Mouse (Mus musculus): ENCODE data around the gene Eps15. TPM values are rescaled to one million over a fixed set of nuclear protein-coding genes. Genes with fewer than 3 reads are reported as not detected.

Gene Eps15
- polyA plus RNA-seq, 1 experiment from 2014 or later, result 41.8 TPM

- H3K4me1 ChIP-seq (ENCODE audit: control insufficient read depth, insufficient read depth, low read length), result no peaks in the 10 kb centered on the region
- no peak overlapping the region for H3K4me2 ChIP-seq (ENCODE audit: low read depth, low read length)
- H3K36me3 ChIP-seq (ENCODE audit: control insufficient read depth, insufficient read depth, low read length), result no peaks in the 10 kb centered on the region
- no peak overlapping the region for H3K4me3 ChIP-seq (replicated peaks; ENCODE audit: low read length)
- H3K9me3 ChIP-seq (replicated peaks; ENCODE audit: control insufficient read depth, low read length), result no peaks in the 10 kb centered on the region
- no peaks in the 10 kb centered on the region for H3K27me3 ChIP-seq (ENCODE audit: control insufficient read depth, insufficient read depth, low read length)
- no peak overlapping the region for H3K9ac ChIP-seq (ENCODE audit: low read length)
- no peak for ATAC-seq (ENCODE audit: insufficient read depth, low FRiP score)
- H3K27ac ChIP-seq (ENCODE audit: low read length), result no peak overlapping the region
- WGBS, result 54% methylated on average over 6 of the region's 6 CpGs
Measured at GRCm38 (mm10) chr4:109262068-109262467, 18.0 kb upstream of the Eps15 start.

DNA sequence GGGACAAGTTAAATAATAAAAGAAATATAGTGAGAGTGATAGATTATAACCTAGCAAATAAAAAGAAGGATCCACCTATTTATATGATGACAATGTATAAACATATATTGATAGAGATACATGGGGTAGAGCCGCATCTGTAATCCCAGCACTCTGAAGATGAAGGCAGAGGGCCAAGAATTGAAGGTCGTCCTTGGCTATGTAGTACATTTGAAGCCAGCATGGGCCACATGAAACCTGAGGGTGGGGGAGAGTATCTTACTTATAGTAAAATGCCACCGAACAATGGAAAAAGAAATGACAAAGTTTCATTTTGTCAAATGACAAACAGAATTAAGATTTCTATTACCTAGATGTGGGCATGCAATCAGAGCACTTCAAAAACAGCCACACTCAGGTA, 14.0 kb upstream of the Eps15 start:
- H3K36me3 ChIP-seq (ENCODE audit: control insufficient read depth, insufficient read depth, low read length), result no peaks in the 10 kb centered on the region
- H3K9me3 ChIP-seq (replicated peaks; ENCODE audit: control insufficient read depth, low read length), result no peaks in the 10 kb centered on the region
- no peak for ATAC-seq (ENCODE audit: insufficient read depth, low FRiP score)
- no peak overlapping the region for H3K9ac ChIP-seq (ENCODE audit: low read length)
- no peak overlapping the region for H3K4me3 ChIP-seq (replicated peaks; ENCODE audit: low read length)
- no peaks in the 10 kb centered on the region for H3K4me1 ChIP-seq (ENCODE audit: control insufficient read depth, insufficient read depth, low read length)
- H3K4me2 ChIP-seq (ENCODE audit: low read depth, low read length), result no peak overlapping the region
- no peaks in the 10 kb centered on the region for H3K27me3 ChIP-seq (ENCODE audit: control insufficient read depth, insufficient read depth, low read length)
- WGBS, result 83% methylated on average over 3 of the region's 3 CpGs
- H3K27ac ChIP-seq (ENCODE audit: low read length), result no peak overlapping the region

DNA sequence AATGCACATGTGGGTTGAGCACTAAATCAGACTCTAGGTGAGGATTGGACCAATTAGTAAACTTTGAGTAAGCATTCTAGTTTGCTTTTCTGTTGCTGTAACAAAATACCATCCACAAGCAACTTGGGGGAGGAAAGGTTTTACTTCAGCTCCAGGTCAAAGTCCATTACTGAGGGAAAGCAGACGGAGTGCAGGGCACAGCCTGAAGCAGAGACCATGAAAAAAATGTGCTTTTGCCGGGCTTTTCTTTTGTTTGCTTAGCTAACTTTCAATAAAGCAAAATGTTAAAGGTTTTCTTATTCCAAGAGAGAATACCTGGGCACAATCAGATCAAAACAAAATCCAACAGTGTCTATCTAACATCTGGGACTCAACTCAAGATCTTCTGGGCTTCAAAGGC, 13.3 kb upstream of the Eps15 start:
- H3K36me3 ChIP-seq (ENCODE audit: control insufficient read depth, insufficient read depth, low read length), result no peaks in the 10 kb centered on the region
- no peak overlapping the region for H3K4me3 ChIP-seq (replicated peaks; ENCODE audit: low read length)
- WGBS, result 37% methylated on average over 2 of the region's 2 CpGs
- H3K27me3 ChIP-seq (ENCODE audit: control insufficient read depth, insufficient read depth, low read length), result no peaks in the 10 kb centered on the region
- H3K4me2 ChIP-seq (ENCODE audit: low read depth, low read length), result no peak overlapping the region
- H3K4me1 ChIP-seq (ENCODE audit: control insufficient read depth, insufficient read depth, low read length), result no peaks in the 10 kb centered on the region
- H3K27ac ChIP-seq (ENCODE audit: low read length), result no peak overlapping the region
- no peak overlapping the region for H3K9ac ChIP-seq (ENCODE audit: low read length)
- no peaks in the 10 kb centered on the region for H3K9me3 ChIP-seq (replicated peaks; ENCODE audit: control insufficient read depth, low read length)
- no peak for ATAC-seq (ENCODE audit: insufficient read depth, low FRiP score)

DNA sequence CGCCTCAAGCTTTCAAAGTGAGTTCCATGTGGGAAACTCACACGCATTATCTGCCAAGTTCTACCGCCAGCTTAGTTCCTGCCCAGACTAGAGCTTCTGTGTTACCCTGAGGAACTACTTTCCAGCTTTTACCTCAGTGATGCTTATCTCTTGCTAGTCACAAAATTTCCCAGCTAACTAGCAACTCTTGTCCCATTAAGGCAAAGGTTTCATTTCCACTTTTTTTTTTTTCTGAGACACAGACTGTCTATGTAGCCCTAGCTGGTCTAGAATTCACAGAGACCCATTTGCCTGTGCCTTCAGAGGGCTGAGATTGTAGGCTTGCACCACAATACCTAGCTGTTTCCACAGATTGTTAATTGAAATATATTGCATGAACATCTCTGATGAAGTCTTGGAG, 12.6 kb upstream of the Eps15 start:
- Histone ChIP-seq H3K27me3 (ENCODE audit: control insufficient read depth, insufficient read depth, low read length) (no peaks in the 10 kb centered on the region), H3K27ac (ENCODE audit: low read length) (no peak overlapping the region), H3K4me3 (replicated peaks; ENCODE audit: low read length) (no peak overlapping the region), H3K4me2 (ENCODE audit: low read depth, low read length) (no peak overlapping the region), H3K9ac (ENCODE audit: low read length) (no peak overlapping the region), H3K36me3 (ENCODE audit: control insufficient read depth, insufficient read depth, low read length) (no peaks in the 10 kb centered on the region), H3K9me3 (replicated peaks; ENCODE audit: control insufficient read depth, low read length) (no peaks in the 10 kb centered on the region), H3K4me1 (ENCODE audit: control insufficient read depth, insufficient read depth, low read length) (no peaks in the 10 kb centered on the region)
- WGBS, result 90% methylated on average over 3 of the region's 3 CpGs
- ATAC-seq (ENCODE audit: insufficient read depth, low FRiP score), result no peak

GRCm38 (mm10) chr4:109268903-109269302, 11.2 kb upstream of the Eps15 start:
- no peak overlapping the region for H3K4me2 ChIP-seq (ENCODE audit: low read depth, low read length)
- H3K9me3 ChIP-seq (replicated peaks; ENCODE audit: control insufficient read depth, low read length), result no peaks in the 10 kb centered on the region
- no peak overlapping the region for H3K27ac ChIP-seq (ENCODE audit: low read length)
- no peak for ATAC-seq (ENCODE audit: insufficient read depth, low FRiP score)
- H3K27me3 ChIP-seq (ENCODE audit: control insufficient read depth, insufficient read depth, low read length), result no peaks in the 10 kb centered on the region
- 79% methylated on average over 3 of the region's 3 CpGs for WGBS
- no peaks in the 10 kb centered on the region for H3K4me1 ChIP-seq (ENCODE audit: control insufficient read depth, insufficient read depth, low read length)
- no peak overlapping the region for H3K4me3 ChIP-seq (replicated peaks; ENCODE audit: low read length)
- no peaks in the 10 kb centered on the region for H3K36me3 ChIP-seq (ENCODE audit: control insufficient read depth, insufficient read depth, low read length)
- H3K9ac ChIP-seq (ENCODE audit: low read length), result no peak overlapping the region

DNA sequence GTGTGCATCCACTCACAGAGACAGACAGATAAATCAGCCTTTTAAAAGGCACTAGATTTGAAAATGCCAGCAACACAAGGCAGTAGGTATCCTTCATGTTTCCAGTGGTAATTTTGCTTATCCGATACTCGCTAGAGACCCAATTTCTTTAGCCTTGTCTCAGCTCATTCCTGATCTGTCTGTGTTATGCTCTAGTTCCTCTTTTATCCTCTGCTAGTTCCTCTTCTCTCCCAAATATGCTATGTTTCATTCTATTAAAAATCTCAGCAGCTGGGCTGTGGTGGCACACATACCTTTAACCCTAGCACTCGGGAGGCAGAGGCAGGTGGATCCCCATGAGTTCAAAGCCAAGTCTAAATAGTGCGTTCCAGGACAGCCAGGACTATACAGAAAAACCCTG, 8.3 kb upstream of the Eps15 start:
- H3K9ac ChIP-seq (ENCODE audit: low read length), result no peak overlapping the region
- ATAC-seq (ENCODE audit: insufficient read depth, low FRiP score), result no peak
- WGBS, result 86% methylated on average over 4 of the region's 4 CpGs
- H3K4me3 ChIP-seq (replicated peaks; ENCODE audit: low read length), result no peak overlapping the region
- no peaks in the 10 kb centered on the region for H3K9me3 ChIP-seq (replicated peaks; ENCODE audit: control insufficient read depth, low read length)
- no peaks in the 10 kb centered on the region for H3K4me1 ChIP-seq (ENCODE audit: control insufficient read depth, insufficient read depth, low read length)
- no peaks in the 10 kb centered on the region for H3K27me3 ChIP-seq (ENCODE audit: control insufficient read depth, insufficient read depth, low read length)
- H3K4me2 ChIP-seq (ENCODE audit: low read depth, low read length), result no peak overlapping the region
- no peak overlapping the region for H3K27ac ChIP-seq (ENCODE audit: low read length)
- no peaks in the 10 kb centered on the region for H3K36me3 ChIP-seq (ENCODE audit: control insufficient read depth, insufficient read depth, low read length)

GRCm38 (mm10) chr4:109273586-109274240, 6.4 kb upstream of the Eps15 start:
- H3K9me3 ChIP-seq (replicated peaks; ENCODE audit: control insufficient read depth, low read length), result no peaks in the 10 kb centered on the region
- H3K4me3 ChIP-seq (replicated peaks; ENCODE audit: low read length), result no peak overlapping the region
- H3K27me3 ChIP-seq (ENCODE audit: control insufficient read depth, insufficient read depth, low read length), result no peaks in the 10 kb centered on the region
- no peak overlapping the region for H3K4me2 ChIP-seq (ENCODE audit: low read depth, low read length)
- H3K4me1 ChIP-seq (ENCODE audit: control insufficient read depth, insufficient read depth, low read length), result no peaks in the 10 kb centered on the region
- no peaks in the 10 kb centered on the region for H3K36me3 ChIP-seq (ENCODE audit: control insufficient read depth, insufficient read depth, low read length)
- ATAC-seq (ENCODE audit: insufficient read depth, low FRiP score), result no peak
- WGBS, result 81% methylated on average over 2 of the region's 2 CpGs
- no peak overlapping the region for H3K9ac ChIP-seq (ENCODE audit: low read length)
- H3K27ac ChIP-seq (ENCODE audit: low read length), result no peak overlapping the region

DNA sequence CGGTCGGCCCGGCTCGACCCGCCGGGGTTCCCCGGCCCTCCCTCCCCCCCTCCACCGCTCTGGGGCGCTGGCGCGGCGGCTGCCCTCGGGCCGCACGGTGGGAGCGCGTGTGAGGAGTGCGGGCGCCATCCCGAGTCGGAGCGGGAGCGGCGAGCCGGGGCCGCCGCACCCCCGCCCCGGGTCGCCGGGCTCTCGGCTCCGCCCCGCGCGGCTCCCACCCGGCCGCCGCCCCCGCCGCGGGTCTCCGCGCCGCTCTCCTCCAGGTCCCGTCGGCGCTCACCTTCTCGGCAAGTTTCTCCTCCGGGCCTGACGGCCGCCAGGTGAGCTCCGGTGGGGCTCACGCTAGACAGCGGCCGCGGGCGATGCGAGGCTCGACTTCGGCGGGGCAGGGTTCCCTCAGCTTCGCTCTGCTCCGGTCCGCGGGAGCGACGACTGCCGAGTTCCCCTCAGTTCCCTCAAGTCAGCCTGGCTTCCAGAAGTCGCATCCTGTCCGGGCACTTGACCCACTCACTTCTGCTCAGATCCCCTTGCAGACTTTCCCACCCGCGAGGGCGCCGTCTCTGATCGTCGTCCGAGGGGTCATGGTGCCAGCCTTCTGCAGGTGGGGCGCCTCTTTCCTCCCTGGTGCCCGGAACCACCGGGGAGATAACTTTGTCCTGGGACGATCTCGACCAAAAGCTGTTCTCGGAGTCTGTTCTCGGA, 542 bp downstream of the Eps15 start:
- Histone ChIP-seq H3K4me2 (ENCODE audit: low read depth, low read length) (peak overlapping the region; percentile 87), H3K27me3 (ENCODE audit: control insufficient read depth, insufficient read depth, low read length) (no peaks in the 10 kb centered on the region), H3K4me3 (replicated peaks; ENCODE audit: low read length) (peak overlapping the region; percentile 91), H3K4me1 (ENCODE audit: control insufficient read depth, insufficient read depth, low read length) (peaks cover 17% of the 10 kb centered on the region), H3K36me3 (ENCODE audit: control insufficient read depth, insufficient read depth, low read length) (no peaks in the 10 kb centered on the region), H3K9ac (ENCODE audit: low read length) (peak overlapping the region; percentile 96), H3K27ac (ENCODE audit: low read length) (peak overlapping the region; percentile 90), H3K9me3 (replicated peaks; ENCODE audit: control insufficient read depth, low read length) (no peaks in the 10 kb centered on the region)
- under 1% methylated on average over 68 of the region's 85 CpGs for WGBS
- peak; percentile 84 for ATAC-seq (ENCODE audit: insufficient read depth, low FRiP score)

- peak overlapping the region; percentile 96 for H3K9ac ChIP-seq (ENCODE audit: low read length)
- WGBS, result 8% methylated on average over 4 of the region's 4 CpGs
Measured at GRCm38 (mm10) chr4:109281161-109281560, 1.1 kb downstream of the Eps15 start.

More at GRCm38 (mm10) chr4:109281161-109281560, 1.1 kb downstream of the Eps15 start:
- H3K4me1 ChIP-seq (ENCODE audit: control insufficient read depth, insufficient read depth, low read length), result peaks cover 17% of the 10 kb centered on the region
- H3K27ac ChIP-seq (ENCODE audit: low read length), result no peak overlapping the region
- peak overlapping the region; percentile 91 for H3K4me3 ChIP-seq (replicated peaks; ENCODE audit: low read length)
- peak overlapping the region; percentile 87 for H3K4me2 ChIP-seq (ENCODE audit: low read depth, low read length)
- H3K9me3 ChIP-seq (replicated peaks; ENCODE audit: control insufficient read depth, low read length), result no peaks in the 10 kb centered on the region
- no peaks in the 10 kb centered on the region for H3K36me3 ChIP-seq (ENCODE audit: control insufficient read depth, insufficient read depth, low read length)
- no peaks in the 10 kb centered on the region for H3K27me3 ChIP-seq (ENCODE audit: control insufficient read depth, insufficient read depth, low read length)
- no peak for ATAC-seq (ENCODE audit: insufficient read depth, low FRiP score)
